Mouse (Mus musculus): Measurements from ENCODE around the gene Vmn2r5.
"Not testable (repeated sequence)": the region's sequence is repeated elsewhere in the genome, so short reads cannot be mapped to it uniquely, and the experiment has no call there.

Gene Vmn2r5

DNA sequence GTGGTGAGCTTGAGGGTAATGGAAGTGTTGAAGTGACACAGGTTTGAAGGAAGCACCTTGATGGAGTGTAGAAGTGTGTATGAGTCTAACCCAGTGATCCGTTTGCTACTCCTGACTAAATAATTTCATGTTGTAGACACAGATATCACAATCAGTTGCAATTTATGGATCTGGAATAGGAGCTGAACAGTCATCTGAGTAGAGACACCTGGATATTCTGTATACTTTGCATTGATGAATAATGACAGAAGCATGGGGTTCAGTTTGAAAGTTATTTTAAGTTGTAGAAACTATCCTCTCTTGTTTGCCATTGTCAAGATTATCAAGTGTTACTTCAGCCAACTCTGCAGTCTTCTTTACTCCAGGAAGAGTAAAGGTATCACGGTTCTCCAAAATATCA, at the start of gene Vmn2r5:
Vmn2r5 (minus strand) TSS at position 101 of the 400 bp plus-strand sequence.
- DNase-seq (ENCODE audit: low spot score): not testable (repeated sequence)

DNA sequence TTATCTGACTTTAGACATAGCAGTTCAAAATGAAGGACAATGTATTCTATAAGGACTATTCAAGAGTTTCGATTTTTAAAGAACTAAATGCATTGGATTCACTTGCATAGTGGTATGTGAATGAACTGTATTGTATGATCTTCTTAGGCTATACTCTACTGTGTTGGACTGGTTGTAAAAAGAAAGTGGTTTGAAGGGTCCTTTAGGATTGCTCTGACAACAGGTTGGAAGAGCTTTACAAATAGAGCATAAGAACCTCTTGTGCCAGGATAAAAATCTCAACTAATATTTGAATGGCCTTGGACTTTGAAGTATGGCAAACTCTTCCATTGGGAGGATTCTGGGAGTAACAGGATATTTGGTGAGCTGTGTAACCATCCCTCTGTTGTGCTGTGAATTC, 13.9 kb upstream of the Vmn2r5 start:
- not testable (repeated sequence) for DNase-seq (ENCODE audit: low spot score)
